Mouse (Mus musculus) hindbrain, embryonic 16.5 days (tissue): ENCODE measurements around the gene Pml. TPM values are rescaled to one million over a fixed set of nuclear protein-coding genes. Genes with fewer than 3 reads are reported as not detected.

Experiments
- ATAC-seq: fragments of 200-750 bp; cut with Nextera tagmentation; 2 replicates; pipeline ENCODE4 v1.8.0; 2017; ENCODE audit warnings: moderate TSS enrichment, moderate library complexity
- H3K27ac ChIP-seq: fragments of 300-500 bp; sonication (generic); 2 replicates; pipeline ENCODE4 v1.5.1; 2014; ENCODE audit warnings: low read depth, mild to moderate bottlenecking, control low read depth, low read length, moderate library complexity
- H3K27me3 ChIP-seq: fragments of 300-500 bp; sonication (generic); replicated peaks from 2 replicates; pipeline ENCODE4 v1.6.1; 2014; ENCODE audit warnings: low read length; ENCODE audit not compliant: control insufficient read depth, insufficient read depth
- H3K36me3 ChIP-seq: fragments of 300-500 bp; sonication (generic); 2 replicates; pipeline ENCODE4 v1.6.1; 2014; ENCODE audit warnings: mild to moderate bottlenecking, low read length, moderate library complexity, mixed read lengths; ENCODE audit not compliant: control insufficient read depth, insufficient read depth
- H3K4me1 ChIP-seq: fragments of 300-500 bp; sonication (generic); 2 replicates; pipeline ENCODE4 v1.6.1; 2014; ENCODE audit warnings: low read depth, low read length; ENCODE audit not compliant: control insufficient read depth, insufficient read depth
- H3K4me2 ChIP-seq: fragments of 300-500 bp; sonication (generic); 2 replicates; pipeline ENCODE4 v1.6.1; 2014; ENCODE audit warnings: mild to moderate bottlenecking, low read length, control low read depth, moderate library complexity
- H3K4me3 ChIP-seq: fragments of 300-500 bp; sonication (generic); 2 replicates; pipeline ENCODE4 v1.5.1; 2014; ENCODE audit warnings: mild to moderate bottlenecking, low read length, control low read depth, moderate library complexity
- H3K9ac ChIP-seq: fragments of 300-500 bp; sonication (generic); 2 replicates; pipeline ENCODE4 v1.6.1; 2014; ENCODE audit warnings: low read depth, mild to moderate bottlenecking, control low read depth, low read length, moderate library complexity
- H3K9me3 ChIP-seq: fragments of 300-500 bp; sonication (generic); 2 replicates; pipeline ENCODE4 v1.6.1; 2014; ENCODE audit warnings: mild to moderate bottlenecking, low read length, moderate library complexity; ENCODE audit not compliant: control insufficient read depth
- WGBS: fragments of 180-500 bp; shearing (Covaris S2); extraction: QIAGEN DNeasy Blood & Tissue Kit; methylation state at CpG from one replicate; pipeline ENCODE4 v1.1.7; 2014; 5-methylcytosine and 5-hydroxymethylcytosine counted together
- polyA plus RNA-seq: library from polyadenylated mRNA; unstranded; fragments of >200 nt; fragmentation: Nextera tagmentation; extraction: Ambion mirVana; gene quantifications from 2 replicates; pipeline ENCODE4 v1.2.1, GENCODE M21; 2015

The Pml gene
- polyA plus RNA-seq, 1 experiment from 2014 or later, result 3.9 TPM

- WGBS, result 57% methylated on average over 3 of the region's 3 CpGs
- Histone ChIP-seq H3K9me3 (no peaks in the 10 kb centered on the region), H3K27ac (no peak overlapping the region), H3K27me3 (no peaks in the 10 kb centered on the region), H3K4me2 (no peak overlapping the region), H3K4me3 (no peak overlapping the region), H3K36me3 (no peaks in the 10 kb centered on the region), H3K9ac (no peak overlapping the region), H3K4me1 (no peaks in the 10 kb centered on the region)
- no peak for ATAC-seq
Observed at GRCm38 (mm10) chr9:58281597-58281996, 32.0 kb upstream of the Pml start.

- Histone ChIP-seq H3K9me3 (no peaks in the 10 kb centered on the region), H3K9ac (no peak overlapping the region), H3K27me3 (no peaks in the 10 kb centered on the region), H3K4me1 (peaks cover 4% of the 10 kb centered on the region; the same call in 1 of the 2 replicates), H3K36me3 (no peaks in the 10 kb centered on the region), H3K4me3 (no peak overlapping the region), H3K4me2 (no peak overlapping the region; the same call in 1 of the 2 replicates), H3K27ac (no peak overlapping the region)
- WGBS, result 36% methylated on average over 9 of the region's 9 CpGs
- peak; percentile 86 for ATAC-seq
Observed at GRCm38 (mm10) chr9:58280259-58281109, 30.9 kb upstream of the Pml start.

- 76% methylated on average over 5 of the region's 5 CpGs for WGBS
- H3K27me3 ChIP-seq, result no peaks in the 10 kb centered on the region
- no peak overlapping the region for H3K4me3 ChIP-seq
- H3K9me3 ChIP-seq, result no peaks in the 10 kb centered on the region
- no peak for ATAC-seq
- no peaks in the 10 kb centered on the region for H3K36me3 ChIP-seq
- H3K27ac ChIP-seq, result no peak overlapping the region
- H3K4me1 ChIP-seq, result peaks cover 6% of the 10 kb centered on the region; the same call in 1 of the 2 replicates
- H3K9ac ChIP-seq, result no peak overlapping the region
- H3K4me2 ChIP-seq, result no peak overlapping the region
Observed at GRCm38 (mm10) chr9:58279780-58280179, 30.2 kb upstream of the Pml start.

GRCm38 (mm10) chr9:58278821-58279723 lies 29.5 kb upstream of the Pml start:
- peaks cover 6% of the 10 kb centered on the region; the same call in 1 of the 2 replicates for H3K4me1 ChIP-seq
- 53% methylated on average over 4 of the region's 4 CpGs for WGBS
- H3K27me3 ChIP-seq, result no peaks in the 10 kb centered on the region
- ATAC-seq, result no peak
- no peak overlapping the region for H3K27ac ChIP-seq
- H3K9ac ChIP-seq, result no peak overlapping the region
- no peaks in the 10 kb centered on the region for H3K9me3 ChIP-seq
- H3K4me2 ChIP-seq, result no peak overlapping the region
- no peaks in the 10 kb centered on the region for H3K36me3 ChIP-seq
- H3K4me3 ChIP-seq, result no peak overlapping the region

GRCm38 (mm10) chr9:58278313-58278712 lies 28.7 kb upstream of the Pml start:
- H3K27me3 ChIP-seq, result no peaks in the 10 kb centered on the region
- H3K4me1 ChIP-seq, result peaks cover 6% of the 10 kb centered on the region; the same call in 1 of the 2 replicates
- no peak for ATAC-seq
- H3K4me3 ChIP-seq, result no peak overlapping the region
- H3K9me3 ChIP-seq, result no peaks in the 10 kb centered on the region
- no peak overlapping the region for H3K4me2 ChIP-seq
- H3K36me3 ChIP-seq, result no peaks in the 10 kb centered on the region
- H3K27ac ChIP-seq, result no peak overlapping the region
- 98% methylated on average over 4 of the region's 4 CpGs for WGBS
- H3K9ac ChIP-seq, result no peak overlapping the region

GRCm38 (mm10) chr9:58276346-58276745 lies 26.8 kb upstream of the Pml start:
- no peak for ATAC-seq
- Histone ChIP-seq H3K4me3 (no peak overlapping the region), H3K9me3 (no peaks in the 10 kb centered on the region), H3K4me2 (no peak overlapping the region), H3K27ac (no peak overlapping the region), H3K4me1 (peaks cover 6% of the 10 kb centered on the region; the same call in 1 of the 2 replicates), H3K36me3 (no peaks in the 10 kb centered on the region), H3K27me3 (no peaks in the 10 kb centered on the region), H3K9ac (no peak overlapping the region)
- WGBS, result 37% methylated on average over 5 of the region's 5 CpGs

GRCm38 (mm10) chr9:58275797-58276196 lies 26.2 kb upstream of the Pml start:
- Histone ChIP-seq H3K4me1 (peaks cover 6% of the 10 kb centered on the region; the same call in 1 of the 2 replicates), H3K27me3 (no peaks in the 10 kb centered on the region), H3K36me3 (no peaks in the 10 kb centered on the region), H3K27ac (0 out of 2 replicates have a peak overlapping the region, but pooled peaks have one; percentile 7), H3K9me3 (no peaks in the 10 kb centered on the region), H3K4me2 (no peak overlapping the region), H3K4me3 (no peak overlapping the region), H3K9ac (no peak overlapping the region)
- ATAC-seq, result no peak
- WGBS, result 74% methylated on average over 3 of the region's 3 CpGs

GRCm38 (mm10) chr9:58275115-58275774 lies 25.7 kb upstream of the Pml start:
- H3K4me1 ChIP-seq, result peaks cover 6% of the 10 kb centered on the region; the same call in 1 of the 2 replicates
- H3K27me3 ChIP-seq, result no peaks in the 10 kb centered on the region
- H3K27ac ChIP-seq, result 0 out of 2 replicates have a peak overlapping the region, but pooled peaks have one; percentile 25
- H3K9ac ChIP-seq, result no peak overlapping the region
- 28% methylated on average over 8 of the region's 8 CpGs for WGBS
- H3K9me3 ChIP-seq, result no peaks in the 10 kb centered on the region
- ATAC-seq, result no peak
- H3K36me3 ChIP-seq, result no peaks in the 10 kb centered on the region
- H3K4me2 ChIP-seq, result no peak overlapping the region
- no peak overlapping the region for H3K4me3 ChIP-seq
